Mouse (Mus musculus) mesoderm, embryonic 11.5 days (tissue): Measurements from ENCODE around the gene Wfs1.

Source experiments
- DNase-seq: peaks from one replicate; pipeline ENCODE4 v3.0.0-alpha.2; 2012; ENCODE audit warnings: low read depth, low spot score

Gene Wfs1

DNA sequence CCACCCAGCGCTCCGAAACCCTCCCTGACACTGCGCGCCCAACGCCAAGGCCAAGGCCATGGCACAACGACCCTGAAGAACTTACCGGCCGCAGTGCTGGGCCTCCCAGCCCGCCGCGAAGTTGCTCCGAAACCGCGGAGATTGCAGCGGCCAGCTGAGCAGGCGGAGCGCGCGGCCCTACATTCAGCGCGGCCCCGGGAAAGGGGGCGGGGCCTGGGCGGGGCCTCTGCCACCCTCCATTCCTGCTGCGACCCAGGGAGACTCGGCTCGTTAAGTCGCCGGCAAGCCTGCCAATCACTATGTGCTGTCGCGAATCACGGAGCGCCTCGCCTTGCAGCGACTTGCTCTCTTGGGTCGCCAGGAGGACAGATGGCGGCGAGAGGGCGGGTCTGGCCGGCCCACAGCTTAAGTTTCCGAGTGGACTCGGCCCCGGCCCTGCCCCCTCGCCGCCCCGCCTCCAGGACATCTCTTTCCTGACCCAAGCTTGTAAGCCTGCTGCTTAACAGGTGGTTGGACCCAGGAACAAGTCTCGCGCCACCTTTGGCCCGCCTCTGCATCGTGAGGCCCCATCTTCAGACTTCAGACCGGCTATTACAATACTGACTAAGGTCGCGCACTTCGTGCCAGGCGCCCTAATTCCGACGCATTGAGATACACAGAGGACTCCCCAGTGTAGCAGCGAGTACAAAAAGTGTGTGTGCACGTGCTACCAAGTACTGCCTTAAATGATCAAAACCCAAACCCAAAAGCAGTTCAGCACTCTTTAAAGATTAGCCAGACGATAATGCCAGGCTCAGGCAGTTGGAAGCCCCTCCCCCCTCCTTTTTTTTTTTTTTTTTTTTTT is at the start of gene Wfs1:
Gene Wfs1 (minus strand): TSS at position 425 of the 844 bp plus-strand sequence.
- DNase-seq, result peak; percentile 96

DNA sequence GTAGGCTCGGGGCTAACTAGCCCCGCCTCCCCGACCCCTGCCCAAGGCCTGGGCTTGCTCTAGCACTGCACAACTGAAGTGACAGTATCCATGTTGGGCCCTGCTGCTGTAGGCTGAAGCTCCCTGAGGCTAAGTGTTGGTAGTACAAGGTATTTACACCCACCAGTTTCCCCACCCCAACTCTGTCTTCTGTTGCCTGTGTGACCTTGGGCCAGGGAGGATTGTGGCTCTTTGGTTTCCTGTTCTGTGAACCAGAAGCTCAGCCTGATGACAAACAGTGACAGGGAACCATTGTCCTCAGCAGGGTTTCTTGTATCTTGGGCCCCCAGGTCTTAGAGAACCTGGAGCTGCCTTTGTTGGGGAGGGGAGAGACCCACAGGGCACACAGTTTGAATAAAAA is 47.9 kb upstream of the Wfs1 start:
- DNase-seq, result no peak

DNA sequence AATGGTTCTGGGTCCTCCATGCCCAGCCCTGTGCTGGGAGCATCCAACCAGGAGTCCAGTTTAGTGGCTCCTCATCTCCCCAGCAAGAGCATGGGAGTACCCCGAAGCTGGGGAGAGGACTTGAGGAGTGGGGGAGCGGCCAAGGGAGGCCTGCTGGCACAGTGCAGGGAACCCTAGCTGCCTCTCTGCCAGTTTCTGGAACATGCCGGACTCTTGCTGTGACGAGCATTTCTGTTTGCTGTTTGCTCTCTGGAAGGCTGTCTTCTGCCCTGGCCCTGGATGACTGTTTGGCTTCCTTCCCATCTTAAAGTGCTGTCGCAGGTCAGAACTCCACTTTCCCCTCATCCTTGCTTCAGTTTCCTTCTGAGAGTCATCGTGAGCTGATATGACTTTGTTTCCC is 46.9 kb upstream of the Wfs1 start:
- DNase-seq, result no peak

DNA sequence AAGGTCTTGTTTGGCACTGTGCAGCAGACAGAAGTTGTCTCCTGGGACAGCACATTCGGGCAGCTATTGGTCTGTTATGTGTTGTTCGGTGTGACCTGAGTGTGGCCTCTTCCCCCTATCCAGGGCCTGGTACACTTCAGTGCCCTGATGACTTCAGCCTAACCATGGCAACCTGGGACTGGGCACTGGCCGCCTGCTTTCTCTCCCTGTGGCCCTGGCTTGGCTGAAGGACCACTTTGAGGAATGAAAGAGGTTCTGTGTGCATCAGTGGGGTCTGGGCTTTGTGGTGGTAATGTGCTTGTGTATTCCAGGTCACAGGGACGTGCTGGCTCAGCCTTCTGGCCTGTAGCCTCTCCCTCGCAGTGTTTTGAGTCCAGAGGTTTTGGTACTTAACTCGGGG is 46.2 kb upstream of the Wfs1 start:
- DNase-seq, result no peak

DNA sequence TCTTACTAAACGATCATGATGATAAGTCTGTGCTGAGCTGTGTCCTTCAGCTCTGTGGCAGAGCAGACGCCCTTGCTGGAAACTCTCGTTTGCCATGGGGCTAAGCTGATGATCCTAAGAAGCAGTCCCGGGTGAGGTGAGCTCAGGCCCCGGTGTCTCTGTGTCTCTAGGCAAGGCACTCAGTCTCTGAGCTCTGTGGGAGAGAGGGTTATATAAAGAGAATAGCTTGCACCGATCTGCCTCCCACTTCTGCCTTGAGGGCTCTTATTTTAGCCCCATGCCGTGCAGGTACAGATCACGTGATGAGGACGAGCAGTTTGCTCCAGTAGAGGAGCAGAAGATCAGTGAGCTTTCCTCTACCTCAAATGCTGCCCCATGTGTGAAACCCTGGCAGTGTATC is 41.7 kb upstream of the Wfs1 start:
- DNase-seq, result no peak

DNA sequence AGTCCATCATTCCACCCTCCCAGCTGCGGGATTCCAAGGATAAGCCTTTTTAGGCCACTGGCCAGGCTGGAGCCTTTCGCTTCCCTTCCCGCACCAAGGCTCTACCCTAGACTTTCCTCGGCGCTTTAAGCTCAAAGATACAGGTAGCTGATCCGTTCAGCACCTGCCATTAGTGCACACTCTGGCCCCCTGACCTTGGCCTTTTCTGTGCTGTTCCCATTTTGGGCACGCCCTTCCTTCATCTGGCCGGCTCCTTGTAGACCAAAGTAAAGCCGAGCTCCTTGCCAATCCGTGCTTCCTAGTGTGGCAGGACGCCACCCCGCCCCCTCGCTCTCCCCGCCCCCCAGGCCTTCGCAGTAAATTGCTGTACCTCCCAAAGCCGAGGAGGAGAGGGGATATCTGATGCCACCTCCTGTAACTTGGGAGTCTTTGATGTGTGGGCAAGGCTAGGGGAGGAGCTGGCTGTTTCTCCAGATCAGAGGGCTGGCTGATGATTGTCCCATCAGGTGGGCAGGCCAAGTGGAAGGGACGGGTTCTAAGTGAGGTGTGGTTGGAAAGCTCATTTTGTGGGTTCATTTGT is 40.4 kb upstream of the Wfs1 start:
- no peak for DNase-seq

DNA sequence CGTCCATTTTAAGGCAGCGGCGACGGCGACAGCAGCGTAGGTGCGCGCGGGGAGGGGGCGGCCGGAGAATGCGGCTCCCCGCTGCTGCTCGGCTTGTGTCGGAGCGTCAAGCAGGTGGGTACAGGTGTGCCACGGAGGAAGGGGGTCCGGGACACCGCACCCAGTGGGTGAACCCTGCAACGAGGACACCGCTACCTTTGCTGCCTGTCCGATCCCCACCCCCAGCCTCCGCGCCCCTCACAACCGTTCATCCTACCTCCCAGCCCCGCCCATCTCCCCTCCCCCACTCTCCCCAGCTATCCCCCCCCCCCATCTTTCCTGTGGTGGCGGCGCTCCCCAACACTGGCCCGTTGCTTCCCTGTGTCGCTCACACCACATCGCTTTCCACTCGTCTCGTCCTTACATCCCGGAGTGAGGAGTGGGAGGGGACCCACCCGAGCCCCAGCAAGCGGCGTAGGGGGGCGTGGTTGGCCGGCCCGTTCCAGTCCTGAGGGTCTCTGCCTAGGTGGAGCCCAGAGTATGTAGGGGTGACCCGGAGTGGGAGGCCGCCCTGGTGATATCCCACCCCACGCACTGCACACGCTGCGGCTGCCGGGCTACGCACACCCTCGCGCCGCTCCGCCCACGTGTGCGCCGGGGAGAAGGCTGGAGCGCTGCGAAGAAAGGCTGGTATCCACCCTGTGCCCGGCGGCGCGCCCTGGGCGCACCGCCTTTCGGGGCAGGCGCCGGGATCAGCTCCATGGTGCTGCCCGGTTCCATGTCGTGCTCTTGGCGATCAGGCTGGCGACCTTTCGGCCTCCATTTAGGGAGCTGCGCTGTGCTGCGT is 39.7 kb upstream of the Wfs1 start:
- peak; percentile 18 for DNase-seq

DNA sequence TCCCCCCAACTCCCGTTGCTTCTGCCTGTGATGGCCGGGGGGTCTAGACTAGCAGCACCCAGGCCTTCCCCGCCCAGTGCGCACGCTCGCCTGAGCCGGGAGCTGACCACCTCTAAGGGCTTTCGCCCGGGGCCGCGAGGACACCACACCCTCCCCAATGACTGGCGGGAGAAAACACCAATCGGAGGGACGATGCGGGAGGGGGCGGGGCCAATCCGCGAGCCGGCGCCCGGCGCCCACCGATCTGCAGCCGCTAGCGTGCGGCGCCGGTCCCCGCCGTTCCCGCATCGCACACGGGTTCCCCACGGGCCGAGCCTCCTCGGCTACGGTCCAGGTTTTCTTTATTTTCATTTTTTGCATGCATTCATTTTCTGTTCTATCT is 39.1 kb upstream of the Wfs1 start:
- peak; percentile 81 for DNase-seq

DNA sequence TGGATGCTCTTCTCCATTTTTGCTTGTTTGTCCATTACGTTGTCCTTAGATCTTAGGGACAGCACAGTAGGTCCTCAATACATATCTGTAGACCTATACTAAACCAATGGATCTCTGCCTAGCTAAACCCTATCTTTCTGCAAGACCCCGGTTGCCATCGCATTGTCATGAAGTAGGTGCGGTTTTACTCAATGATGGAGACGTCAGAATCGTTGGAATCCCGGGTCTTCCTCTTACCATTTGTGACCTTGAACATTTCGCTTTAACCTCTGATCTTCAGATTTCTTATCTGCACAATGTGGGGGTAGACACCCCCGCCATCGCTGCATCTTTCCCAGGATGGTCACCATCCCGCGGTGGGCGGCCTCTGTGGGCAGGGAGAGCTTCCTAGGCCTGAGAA is 38.7 kb upstream of the Wfs1 start:
- DNase-seq, result no peak

DNA sequence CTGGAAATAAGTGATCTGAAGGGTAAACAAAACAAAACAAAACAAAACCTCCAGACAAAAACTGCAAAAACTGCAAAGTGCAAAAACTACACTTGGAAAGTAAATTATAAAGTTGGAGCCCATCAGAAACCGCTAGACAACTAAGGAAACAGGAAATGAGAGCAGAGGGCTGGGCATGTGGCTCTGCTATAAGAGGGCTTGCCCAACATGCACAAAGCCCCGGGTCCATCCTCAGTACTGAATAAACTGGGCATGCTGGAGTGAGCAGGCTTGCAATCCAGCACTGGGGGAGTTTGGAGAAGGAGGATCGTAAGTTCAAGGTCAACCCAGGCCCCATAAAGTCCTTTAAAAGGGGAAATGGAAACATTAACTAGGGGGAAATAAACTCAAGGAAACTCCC is 28.2 kb upstream of the Wfs1 start:
- no peak for DNase-seq

DNA sequence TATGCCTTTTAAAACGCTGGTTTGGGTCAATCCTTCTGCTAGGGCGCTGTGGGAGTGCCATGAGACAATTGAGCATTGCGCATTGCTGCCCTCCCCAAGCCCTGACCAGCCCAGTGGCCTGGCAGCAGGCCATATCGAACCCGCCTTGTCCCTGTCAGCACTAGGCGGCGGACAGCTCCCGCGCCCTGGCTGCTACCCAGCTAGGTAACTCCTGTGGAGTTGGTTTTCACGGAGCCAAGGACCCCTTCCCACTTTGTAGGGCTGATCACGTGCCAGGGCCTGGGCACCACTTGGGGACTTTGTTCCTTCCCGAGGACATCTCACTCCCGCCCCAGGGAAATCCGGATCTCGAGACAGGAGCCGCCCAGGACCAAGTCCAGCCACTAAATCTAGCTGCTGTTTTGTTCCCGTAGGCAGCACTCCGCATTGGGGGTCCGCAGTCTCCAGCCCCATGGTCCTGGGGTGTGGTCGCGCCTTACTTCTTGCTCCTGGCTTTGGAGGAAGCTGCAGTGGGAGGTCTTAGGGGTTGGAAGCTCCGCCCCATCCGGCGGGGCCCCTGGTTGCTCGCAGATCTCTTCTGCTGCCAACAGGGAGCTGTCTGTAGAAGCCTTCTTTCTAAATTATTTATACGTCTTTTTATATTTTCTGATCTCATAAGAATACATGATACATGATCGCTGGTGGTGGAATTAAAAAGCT is 26.8 kb upstream of the Wfs1 start:
- DNase-seq, result peak; percentile 58

DNA sequence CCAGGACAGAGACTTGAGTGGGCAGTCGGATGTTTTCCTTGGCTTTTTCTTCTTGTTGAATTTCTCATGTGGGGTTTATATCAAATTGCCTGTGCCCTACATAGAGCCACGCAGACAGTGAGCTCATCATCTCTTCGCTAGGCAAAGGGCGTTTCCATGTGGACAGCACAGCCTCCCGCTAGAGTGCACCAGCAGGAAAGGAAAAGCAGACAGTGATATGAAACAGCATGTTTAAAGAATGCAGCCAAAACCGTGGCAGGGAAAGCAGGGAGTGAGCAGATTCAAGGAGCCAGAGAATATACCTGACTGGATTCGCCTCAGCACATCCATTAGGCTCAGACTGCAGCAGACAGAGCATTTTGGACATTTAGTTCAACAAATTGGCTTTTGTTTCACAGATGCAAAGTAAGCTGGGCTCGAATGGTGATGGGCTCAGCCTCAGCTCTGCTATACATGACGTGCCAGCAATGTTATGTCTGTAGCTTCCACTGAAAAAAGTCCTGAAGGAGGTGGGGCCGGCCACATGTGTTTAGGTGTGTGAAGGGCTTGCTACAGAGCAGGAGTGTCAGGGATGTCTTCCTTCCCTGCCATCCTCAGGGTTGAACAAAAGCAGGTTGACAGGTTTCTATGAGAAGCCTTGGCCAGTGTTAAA is 21.8 kb upstream of the Wfs1 start:
- DNase-seq, result no peak

DNA sequence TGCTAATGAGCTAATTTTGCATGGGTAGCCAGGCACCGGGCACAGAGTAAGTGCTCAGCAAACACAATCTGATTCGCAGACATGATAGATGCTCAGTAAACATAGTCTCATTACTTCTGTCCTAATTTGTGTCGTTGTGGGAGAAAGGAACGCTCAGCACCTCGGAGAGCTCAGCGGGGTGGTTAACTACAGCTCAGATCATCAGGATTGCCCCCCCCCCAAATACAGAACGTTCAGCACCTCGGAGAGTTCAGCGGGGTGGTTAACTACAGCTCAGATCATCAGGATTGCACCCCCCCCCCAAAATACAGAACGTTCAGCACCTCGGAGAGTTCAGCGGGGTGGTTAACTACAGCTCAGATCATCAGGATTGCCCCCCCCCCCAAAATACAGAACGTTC is 20.8 kb upstream of the Wfs1 start:
- peak; percentile 41 for DNase-seq

DNA sequence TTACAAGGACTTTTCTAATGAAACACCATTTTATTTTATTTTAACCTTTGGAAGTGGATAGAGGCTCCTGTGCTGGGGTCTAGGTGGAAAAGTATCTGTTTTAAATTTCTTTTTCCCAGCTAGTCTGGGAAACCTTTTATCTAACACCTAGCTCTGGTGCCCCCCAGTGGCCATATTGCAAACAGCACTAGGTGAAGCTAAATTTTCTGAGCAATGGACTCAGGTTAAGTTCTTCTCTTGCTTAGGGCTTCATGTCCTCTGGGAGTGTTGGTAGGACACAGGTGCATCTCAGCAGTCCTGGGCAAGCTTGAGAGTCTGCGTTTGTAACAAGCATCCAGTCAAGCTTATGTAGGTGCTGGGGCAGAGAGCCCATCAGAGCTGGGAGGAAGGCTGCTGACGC is 13.0 kb upstream of the Wfs1 start:
- peak; percentile 60 for DNase-seq

DNA sequence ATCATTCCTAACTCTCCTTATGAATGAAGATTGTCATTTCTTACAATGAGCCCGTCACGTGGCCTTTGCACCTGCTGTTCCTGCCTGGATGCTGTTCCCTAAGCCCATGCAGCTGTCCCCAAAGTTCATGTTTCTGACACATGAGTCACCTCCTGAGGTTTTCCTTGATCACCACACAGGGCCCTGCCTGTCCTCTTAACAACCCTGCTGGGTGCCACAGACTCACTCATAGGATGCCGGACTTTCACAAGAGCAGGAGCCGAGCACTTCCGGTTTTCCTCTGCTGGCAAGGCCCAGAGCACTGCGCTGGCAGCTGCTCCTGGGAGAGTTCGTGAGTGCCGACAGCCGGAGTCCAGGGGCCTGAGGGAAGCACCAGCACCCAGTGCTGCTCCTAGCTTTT is 12.0 kb upstream of the Wfs1 start:
- no peak for DNase-seq

DNA sequence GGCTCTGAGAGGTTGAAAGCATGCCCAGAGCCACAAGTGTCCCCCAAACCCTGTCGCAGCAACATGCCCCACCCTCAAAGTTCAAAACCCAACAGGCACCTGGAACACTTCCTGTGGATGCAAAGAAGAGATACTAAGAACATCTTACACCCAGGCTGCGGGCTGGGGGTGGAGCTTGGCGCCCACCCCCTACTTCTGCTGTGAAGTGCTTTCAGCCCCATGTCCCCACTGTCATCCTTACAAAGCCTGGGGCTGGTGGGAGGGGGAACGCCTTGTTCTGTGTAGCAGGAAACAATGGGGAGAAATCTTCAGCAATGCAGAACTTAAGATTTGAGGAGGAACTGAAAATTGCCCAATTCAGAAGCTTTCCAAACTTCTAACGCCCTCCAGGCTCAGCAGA is 9.0 kb upstream of the Wfs1 start:
- DNase-seq, result no peak

DNA sequence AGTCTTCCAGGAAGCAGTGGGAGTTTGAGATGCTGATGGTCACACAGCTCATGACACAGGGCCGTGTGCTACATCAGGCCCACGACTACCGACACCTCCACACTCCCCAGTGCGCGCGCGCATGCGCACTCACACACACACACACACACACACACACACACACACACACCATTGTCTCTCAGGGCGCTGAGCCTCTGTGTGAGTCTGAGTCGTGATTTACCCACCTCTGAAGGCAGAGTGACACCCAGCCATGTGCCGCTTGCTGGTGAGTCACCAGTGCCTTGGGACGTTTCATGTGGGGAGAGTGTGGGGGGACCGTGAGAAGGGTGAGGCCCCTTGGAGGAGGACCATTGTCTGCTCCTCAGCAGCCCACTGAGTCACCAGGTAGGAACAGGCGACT is 7.4 kb upstream of the Wfs1 start:
- DNase-seq, result no peak

DNA sequence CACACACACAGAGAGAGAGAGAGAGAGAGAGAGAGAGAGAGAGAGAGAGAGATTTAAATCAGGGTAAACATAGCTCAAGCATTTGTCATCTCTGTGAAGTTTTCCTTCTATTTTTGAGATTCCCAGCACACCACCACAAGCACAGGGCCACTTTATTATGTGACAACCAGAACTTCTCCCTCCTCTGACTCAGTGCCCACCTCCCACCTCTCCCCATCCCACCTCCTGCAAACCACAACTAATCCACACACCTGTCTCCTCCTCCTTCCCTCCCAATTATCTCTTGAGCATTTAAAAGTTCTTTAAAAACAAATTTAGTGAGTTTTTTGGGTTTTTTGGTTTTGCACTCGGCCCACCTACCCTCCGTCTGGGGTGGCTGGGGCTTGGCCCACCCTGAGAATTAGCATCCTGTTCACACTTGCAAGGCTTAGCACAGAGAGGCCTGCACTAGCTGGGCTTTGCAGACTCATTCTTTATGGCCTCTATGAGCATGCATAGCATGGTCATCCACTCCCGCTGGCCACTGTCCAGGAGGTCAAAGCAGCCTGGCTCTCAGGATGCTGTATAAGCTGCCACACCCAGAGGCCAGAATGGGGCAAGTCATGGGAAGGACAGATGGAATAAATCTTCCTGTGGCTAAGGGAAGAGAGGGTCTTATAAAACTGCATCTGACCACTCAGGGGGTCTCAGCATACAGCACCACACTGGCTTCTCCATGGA is 1.8 kb upstream of the Wfs1 start:
- DNase-seq, result no peak

DNA sequence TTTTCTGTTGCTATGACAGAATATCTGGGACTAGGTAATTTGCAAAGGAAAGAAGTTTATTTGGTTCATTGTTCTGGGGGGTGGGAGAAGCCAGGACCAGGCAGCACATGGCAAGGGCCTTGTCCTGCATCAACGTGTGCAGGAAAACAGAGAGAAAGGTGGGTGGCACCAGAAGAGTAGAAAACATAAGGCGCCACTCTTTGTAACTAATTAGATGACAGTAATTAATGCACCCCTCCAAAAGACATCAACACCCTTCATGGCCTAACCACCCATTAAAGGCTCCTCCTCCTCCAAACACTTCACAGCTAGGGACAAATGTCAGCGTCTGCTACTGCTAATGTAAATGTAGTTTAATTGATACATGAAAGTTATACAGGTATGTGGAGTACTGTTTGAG is 1.2 kb upstream of the Wfs1 start:
- DNase-seq, result no peak

DNA sequence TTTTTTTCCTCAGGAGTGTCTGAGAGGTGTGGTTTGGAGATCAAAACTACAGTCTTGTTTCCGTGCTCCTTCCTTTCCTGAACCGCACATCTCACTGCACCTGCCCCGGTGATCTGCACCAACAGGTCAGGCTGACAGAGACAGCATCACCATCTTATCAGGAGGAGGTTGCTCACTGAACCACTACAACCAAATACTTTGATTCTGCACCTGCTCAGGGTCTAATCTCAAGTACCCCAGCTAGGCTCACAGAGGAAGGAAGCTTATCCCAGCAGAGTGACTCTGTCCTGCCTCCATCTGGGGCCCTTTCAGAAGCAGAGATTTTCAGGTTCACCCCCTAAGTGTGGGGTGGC is 596 bp upstream of the Wfs1 start:
- no peak for DNase-seq
